Mouse (Mus musculus) lung, postnatal 14 days (tissue): ENCODE measurements at regions not wholly inside any gene's neighbourhood (a gene's known extent, or its start where the extent isn't known, plus 50 kb on each side); places are given as distances from the start of the nearest gene placed in this dataset.

ENCODE experiments used
- DNase-seq: peaks from one replicate; pipeline ENCODE4 v3.0.0; 2021

DNA sequence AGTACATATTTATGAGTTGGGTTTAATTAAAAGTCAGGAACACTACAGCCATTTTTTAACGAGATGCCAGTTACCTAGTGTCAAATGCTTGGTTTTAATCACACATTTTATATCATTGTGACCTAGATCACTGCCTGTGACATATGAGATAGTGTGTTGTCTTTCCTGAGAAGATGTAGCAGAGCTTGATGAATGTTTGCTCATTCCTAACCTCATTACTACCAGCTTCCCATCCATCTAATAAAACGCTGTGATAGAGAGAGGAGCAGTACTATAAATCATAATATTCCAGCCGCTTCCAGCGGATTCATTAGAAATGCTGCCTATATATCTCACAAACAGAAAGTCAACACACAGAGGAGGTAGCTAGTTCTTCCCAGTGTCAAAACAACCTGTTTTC, 163.6 kb downstream of the Aldoart1 start:
- DNase-seq: no peak

DNA sequence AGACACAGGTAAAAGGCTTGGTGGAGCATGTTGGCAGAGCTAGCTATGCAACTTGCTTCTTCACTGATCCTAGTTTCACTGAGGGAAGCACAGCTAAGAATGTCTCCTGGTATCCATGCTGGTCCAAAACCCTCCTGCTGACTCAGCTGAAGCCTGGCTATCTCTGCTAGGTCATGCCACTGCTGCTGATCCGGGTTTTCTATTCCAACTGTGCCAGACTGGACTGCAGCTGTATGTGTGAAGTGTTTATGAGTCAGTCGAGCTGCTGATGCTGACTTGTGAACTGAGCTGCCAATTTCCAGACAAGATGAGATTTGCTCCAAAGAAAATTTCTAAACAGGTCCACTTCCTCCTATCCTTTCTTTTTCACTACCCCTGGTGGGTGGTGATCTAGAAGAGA, 178.4 kb downstream of the Aldoart1 start:
- DNase-seq: no peak

DNA sequence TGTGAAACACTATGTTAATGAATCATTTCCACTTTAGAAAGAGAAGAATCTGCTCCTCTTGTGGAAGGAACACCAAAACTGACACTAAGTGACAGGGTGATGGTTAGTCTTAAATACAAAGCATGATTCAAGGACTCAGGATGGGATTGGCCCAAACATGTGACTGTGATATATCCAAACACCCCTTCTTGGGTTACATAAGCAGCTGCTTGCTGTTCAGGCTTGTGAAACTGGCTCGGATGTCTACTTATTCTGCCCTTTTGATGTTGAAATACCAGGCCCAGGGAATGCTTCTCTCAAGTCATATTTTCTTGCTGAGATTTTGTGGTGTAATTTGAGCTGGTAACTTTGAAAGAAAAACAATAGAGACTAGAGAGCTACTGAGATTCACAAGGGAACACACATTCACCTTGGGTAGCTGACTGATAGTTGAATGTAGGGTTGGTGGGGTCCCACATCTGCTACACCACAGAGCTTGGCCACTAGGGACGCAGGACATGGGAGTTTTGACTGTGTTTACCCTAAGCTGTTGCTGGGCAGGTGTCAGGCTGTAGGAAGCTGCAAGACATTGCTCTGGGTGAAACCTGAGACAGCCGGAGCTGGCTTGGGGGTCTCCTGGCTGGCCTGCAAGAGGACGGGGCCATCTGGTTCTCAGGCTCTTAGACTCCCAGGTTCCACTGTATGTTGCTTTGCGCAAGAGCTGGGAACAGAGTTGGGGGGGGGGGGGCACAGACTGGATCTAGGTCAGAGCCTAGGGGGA, 180.6 kb downstream of the Aldoart1 start:
- DNase-seq: no peak

DNA sequence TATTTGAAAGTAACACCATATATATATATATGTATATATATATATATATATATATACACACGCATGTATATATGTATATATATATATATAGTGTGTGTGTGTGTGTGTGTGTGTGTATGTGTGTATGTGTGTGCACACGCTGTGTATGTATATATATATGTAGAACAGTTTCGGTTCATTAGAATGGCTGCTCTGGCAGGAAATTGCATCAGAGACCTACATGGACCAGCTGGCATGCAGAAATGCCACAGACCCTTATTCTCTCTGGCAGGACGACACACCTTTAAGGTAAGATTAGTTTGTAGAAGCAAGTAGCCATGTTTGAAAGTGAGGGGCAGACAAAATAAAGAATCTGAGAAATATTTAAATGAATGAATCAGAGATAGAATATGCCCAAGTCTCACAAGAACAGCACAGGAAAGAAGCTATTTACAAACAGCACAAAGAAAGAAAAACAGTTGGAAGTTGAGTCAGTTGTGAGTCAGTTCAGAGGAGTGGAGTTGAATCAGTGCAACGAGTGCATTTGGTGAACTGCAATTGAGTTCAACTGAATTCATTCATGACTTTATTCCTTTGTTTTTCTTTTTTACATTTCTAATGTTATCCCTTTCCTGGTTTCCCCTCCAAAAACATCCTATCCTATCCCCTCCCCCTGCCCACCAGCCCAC, 182.5 kb downstream of the Aldoart1 start:
- no peak for DNase-seq

DNA sequence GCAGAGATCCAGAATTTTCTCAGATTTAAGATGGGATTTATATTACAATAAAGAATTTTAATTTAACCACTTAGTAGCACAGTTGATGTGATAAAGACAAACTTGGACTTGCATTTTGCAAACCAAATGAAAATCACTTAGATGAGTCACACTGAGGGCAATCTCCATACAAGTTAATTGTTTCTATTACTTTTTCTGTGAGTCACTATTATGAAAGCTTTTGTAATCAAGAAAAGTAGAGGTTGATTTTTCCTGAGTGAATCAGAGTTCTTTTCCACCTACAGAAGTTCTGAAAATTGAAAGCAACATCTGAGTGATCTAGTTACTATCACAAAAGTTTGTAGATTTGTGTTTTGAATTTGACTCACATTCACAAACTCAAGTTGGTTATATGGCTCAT, 188.1 kb downstream of the Aldoart1 start:
- DNase-seq: no peak

DNA sequence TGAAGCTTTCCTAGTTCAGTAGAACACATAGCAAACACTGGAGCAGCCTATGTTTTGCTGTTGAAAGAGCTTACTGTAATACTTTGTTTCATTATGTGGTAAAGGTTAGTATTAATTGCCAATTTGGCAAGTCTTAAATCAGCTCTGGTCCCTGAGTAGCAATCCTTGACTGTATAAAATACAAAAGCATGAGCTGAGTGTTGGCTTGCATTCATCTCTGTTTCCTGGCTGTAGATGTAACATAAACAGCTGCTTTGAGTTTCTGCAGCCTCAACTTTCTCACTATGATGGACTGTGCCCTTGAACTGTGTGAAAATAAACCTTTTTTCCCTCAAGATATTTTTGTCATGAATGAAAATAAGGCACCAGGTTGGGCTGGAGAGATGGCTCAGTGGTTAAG, 190.0 kb downstream of the Aldoart1 start:
- no peak for DNase-seq

DNA sequence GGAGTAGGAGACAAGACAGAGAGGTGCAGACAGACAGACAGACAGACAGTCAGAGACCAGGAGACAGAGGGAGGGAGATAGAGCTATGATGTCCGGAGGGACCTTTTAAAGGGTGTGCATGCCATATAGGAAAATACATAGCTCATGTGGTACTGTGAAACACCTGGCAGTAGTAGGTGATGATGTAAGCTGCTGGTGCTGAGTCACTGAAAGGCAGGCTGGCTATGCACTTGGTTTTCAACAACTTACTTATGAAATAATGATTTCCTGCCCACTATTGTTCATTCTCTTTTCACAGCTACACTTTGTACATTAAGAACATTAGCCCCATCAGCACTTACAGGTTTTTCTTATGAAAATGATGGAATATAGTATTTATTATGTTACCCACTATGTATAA, 196.2 kb downstream of the Aldoart1 start:
- no peak for DNase-seq

DNA sequence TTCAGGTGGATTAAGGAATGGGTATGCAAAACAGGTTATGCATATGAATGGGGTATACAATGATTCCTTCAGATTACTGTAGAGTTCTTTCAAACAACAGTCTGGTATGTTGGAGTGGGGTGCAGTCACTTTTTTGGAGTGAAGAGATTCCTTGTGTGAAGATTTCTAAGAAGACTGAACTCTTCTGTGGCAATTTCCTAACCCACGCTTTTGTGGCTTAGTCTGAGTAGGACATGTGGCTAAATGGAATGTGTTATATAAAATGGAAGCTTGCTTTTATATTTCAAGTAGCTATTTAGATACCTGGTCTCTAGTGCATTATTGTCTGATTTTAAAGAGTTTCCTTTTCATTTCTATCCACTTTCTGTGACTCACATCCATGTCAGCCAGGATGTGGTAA, 205.3 kb downstream of the Aldoart1 start:
- no peak for DNase-seq

DNA sequence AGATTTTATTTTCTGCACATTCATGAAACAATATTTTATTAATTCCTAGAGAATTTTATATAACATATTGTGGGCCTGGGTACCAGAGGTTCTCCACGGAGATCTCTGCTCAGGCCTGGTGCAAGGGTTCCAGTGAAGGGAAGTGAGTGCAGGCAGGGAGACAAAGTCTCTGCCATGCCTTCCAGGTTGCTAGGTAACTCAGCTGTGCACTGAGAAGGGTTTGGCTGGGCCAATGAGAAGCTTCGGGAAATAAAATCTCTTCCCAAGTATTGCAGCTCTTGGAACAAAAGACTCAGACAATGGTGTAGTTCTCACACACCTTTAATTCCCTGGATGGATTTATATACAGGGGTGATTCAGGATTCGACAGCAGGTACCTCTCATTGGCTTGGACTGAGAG, 223.0 kb downstream of the Aldoart1 start:
- DNase-seq: no peak

DNA sequence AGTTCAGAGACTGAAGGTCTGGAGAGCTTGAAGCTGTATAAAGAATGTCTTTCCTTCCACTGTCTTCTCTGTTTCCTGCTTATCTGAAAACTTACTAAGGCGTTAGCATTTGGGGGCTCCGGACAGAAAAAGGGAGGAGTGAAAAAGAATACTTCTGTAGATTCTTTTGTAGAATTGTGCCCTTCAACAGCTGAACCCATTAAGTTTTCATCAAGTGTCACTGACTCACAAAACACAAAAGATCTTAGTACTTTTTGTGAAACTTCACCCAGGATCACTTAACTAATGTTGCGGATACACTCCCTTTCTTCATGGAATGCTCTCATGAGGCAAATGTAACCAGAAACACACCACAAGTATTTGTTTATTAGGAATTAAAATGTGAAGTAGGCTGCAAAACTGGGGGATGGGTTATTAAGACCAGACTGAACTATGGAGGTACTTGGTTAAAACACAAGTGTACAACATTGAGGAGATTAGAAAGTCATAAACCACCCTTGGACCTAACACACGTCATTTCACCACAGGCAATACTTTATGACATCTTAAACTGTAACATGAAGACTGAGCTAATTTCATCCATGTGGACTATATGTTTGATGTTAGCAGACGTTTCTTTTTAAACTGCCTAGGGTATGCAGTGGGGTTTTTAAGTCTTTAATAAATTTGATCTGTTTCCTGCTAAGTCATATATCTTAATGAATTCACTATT, 225.1 kb downstream of the Aldoart1 start:
- no peak for DNase-seq

DNA sequence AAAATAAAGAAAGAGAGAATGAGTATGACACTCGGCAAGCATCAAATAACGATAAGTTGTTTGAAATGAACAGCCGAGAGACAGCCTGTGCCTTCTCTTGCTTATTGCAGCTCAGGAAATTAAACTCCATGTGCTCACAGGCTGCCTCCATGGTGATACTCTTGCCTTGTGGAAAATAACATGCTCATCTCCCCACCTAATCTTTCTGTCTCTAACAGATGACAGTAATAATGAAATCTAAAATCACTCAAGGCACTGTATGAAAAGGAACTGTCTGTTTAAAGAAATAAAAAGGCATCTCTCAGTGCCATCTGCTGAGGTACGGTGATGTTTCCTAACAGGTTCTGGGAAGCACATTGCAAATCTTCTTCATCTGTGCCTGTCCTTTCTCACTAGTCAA, 247.3 kb downstream of the Aldoart1 start:
- no peak for DNase-seq

DNA sequence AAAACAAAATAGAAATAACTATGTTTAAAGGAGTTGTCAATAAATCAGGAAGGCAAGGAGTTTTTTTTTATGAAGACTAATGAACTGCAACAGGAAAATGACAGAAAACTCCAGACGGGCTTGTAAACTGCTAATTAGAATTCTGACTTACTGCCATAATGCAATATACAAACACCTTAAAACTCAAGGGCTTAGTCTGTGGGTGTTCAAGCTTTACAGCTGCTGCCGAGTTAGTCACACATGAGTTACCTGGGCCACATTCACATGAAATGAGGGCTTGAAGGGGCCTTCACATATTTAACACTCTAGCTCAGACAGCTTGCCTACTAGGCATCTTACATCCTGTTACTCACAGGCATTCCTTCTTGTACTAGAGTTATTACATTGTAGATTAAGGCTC, 256.9 kb downstream of the Aldoart1 start:
- no peak for DNase-seq

DNA sequence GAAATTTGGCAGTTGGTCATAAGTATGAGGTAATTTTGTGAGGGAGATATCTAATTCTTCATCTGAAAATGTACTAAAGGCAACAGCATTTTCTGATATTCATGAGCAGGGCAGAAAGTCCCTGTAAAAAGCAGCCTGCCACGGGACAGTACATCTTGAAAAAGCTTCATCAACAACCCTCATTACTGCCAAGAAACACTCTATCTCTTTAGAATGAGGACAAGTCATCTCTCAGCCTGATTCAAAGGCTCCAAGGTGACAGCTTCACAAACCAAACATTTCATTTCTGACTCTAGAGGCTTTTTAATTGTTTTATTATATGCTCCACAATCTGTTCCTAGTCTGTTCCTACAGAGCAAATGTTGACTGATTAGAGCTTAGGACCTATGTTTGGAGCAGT, 260.3 kb downstream of the Aldoart1 start:
- no peak for DNase-seq

DNA sequence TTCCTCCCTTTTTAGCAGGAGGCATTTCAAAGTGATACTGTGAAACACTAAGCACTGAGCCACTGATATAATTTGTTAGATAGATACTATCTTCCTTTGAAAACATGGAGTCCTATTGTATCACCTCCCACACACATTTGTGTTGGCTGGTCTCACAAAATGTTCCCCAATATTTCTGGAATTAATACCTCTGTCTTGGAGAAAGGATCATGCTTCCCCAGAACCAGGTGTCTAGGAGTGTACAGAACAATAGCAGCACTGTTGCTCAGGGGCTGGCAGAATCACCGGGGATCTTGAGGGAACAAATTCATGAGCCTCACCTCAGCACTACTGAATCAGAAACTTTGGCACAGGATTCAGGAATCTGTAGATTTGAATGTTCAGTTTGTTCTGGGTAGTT, 277.5 kb downstream of the Aldoart1 start:
- no peak for DNase-seq

DNA sequence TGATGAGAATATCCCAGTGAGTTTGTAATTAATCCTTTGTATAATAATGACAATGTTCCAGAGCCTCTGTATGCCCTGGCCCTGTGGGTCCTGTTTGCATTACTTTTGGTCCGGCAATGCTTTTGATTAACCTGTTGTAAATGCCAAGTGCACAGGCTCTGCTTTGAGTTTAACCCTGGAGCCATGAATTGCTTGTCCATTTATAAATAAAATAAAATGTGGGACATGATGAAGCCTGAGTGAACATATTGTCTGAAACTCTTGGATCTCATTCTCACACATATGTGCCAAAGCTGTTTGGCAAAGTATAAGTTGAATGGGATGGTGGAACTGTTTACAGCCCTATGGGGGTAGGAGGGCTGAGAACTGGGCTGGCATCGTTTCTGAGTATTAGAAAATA, 280.5 kb downstream of the Aldoart1 start:
- no peak for DNase-seq

DNA sequence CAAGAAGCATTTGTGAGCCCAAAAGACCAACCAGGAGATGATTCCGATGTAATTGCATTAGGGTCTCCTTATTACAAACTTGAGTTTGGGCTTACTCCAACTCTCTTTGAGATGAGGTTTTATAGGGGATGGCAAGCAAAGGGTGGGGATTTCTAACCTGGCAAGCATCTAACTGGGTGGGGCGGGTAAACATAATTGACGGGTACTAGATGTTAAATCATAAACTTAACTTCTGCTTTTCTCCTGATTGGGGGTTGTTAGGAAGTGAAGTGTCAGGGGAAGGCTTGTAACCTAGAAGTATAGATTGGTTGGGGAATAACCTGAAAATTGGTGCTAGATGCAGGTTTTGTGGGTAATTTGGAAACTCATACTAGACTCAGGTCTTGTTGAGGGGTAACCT, 287.2 kb downstream of the Aldoart1 start:
- DNase-seq: no peak

DNA sequence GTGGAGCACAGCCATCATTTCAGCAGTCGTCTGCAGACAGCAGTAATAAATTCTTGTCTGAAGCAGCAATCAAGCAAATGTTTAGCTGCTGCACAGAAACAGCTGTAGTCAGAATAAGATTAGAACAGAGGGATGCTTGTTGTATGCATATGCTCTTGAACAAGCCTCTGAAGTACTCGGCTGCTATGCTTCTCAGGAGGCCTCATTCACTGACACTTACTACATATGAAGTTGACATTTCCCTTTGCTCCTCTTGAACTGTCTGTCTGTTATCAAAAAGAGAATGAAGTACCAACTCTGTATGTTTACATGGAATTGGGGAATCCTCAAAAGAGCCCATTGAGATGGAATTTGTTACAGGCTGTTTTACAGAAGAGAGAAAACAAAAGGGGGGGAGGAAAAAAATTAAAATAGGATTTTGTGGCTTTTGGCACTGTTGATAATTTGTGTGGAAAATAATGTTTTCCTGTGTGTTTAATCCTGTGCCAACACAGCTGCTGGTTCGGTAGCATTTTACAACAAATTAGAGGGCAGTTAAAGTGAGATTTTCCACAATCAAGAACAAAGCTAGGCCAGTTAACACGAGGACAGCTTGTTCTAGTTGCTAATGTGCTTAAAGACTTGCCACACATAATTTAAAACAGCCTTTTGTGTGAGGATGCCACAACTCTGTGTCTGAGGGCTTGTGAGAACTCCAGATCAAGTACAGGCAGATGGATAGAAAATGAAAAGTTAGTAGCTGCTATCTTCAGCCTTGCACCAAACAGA, 289.3 kb downstream of the Aldoart1 start:
- no peak for DNase-seq

DNA sequence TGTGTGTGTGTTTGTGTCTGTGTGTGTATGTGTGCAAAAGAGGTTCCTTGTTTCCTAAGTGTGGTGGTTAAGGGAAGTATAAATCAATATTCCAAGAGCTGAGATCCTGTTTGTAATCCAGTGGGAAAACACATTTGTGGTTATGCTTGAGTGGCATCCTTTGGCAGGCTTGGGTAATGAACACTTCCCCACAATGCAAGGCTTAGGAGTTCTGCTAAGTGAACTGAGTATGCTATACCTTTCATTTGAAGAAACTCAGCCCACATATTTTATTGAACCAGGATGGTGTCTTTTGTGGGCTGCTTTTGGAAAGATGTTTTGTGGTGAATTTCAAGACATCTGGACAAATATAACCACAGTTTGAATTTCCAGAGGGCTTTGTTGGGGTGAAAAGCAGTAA, 298.2 kb downstream of the Aldoart1 start:
- no peak for DNase-seq

DNA sequence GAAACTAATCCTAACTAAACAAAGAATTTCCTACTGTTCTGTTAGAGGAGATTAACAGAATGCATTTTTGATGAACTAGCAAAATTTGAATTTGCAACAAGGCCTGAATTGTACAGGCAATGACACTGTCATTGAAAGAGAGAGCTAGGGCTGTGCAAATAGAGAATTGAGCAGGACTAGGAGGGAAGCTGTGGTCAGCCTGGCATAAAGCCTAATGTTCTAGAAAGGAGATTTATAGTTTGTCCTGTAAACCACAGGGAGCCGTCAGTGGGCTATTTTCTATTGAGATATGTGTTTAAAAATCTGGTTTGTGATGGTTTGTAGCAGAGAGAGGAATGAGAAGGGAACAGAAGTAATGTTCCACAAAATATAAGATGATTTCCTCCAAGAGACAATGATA, 317.9 kb downstream of the Aldoart1 start:
- no peak for DNase-seq

DNA sequence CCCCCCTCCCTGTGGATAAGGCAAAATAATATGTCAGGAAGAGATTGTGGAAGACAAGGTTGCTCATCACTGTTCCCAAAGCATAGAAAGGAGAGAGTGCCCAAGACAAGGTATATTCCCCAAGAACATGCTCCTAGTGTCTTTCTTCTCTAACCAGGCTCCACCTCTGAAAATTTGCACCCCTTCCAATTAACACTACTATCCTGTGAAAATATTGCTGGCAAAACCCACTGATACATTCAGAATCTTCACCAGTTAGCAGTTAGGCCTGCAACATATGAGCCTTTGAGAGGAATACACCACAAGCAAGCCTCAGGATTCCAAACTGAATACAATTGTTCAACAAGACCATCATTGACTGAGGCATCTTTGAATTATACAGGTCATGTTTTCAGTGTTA, 323.9 kb upstream of the Tle1 start:
- no peak for DNase-seq

DNA sequence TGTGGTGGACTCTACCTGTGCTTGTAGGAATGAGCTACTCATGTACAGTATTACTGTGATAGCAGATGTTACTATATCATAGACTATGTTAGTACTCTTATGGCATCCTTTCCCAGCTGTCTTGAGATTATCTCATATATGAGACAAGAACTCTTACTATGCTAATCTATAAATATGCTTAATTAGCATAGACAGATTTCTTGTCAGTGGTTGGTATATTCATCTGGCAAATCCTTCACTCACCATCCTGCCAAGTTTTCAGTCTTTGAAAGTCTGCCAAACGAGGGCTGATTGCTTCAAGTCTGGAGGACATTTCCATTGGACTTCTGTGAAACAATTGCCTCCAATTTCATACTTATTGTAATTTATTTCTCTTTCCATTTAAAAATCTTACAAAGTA, 323.4 kb upstream of the Tle1 start:
- no peak for DNase-seq

DNA sequence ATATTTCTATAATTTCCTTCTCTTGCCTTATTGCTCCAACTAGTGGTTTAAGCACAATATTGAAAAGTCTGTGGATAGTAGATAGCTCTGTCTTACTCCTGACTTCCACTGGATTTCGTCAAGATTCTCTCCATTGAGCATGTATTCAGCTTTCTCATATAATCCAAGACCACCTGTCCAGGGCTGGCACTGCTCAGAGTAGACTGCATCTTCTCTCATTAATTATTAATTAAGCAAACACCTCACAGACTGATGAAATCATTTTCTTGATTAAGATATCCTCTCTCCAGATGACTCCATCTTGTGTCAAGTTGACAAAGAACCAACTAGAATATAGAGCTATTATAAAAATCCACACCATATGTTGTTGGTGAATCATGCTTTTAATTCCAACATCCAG, 310.5 kb upstream of the Tle1 start:
- DNase-seq: no peak

DNA sequence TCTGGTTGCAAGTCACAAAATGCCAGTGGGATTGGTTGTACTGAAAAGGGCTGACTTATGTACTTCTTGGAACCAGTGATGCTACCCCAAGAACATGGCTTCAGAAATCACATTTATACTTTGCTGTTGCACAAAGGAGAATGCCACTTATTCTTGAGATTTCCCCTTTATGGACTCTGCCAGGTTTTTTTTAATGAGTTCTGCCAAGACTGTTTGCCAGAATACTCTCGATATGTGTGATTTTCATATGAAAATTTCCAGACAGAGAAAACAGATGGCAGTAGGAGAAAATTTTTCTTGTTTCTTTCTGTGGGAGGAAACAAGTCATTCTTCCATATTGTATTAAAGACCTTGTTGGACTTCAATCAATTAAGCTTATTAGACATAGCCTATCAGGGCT, 281.0 kb upstream of the Tle1 start:
- DNase-seq: no peak

DNA sequence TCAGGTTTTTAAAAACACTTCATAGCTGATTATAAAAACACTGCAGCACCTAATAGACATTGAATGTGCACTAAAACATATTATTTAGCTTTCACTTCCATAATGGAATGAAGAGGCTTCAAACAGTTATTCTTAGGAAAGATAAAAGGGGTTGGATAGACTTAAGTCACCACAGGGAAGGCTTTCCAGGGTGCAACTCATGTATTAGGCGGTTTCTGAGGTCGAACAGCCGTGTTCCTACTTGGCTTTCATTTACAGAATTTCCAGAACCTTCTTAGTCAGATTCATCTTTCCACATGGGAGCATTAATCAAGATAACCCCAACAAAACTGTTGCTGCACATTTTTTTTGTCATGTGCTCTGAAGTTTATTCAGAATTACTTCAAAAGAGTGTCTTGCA, 279.8 kb upstream of the Tle1 start:
- no peak for DNase-seq
